Mouse (Mus musculus): ENCODE data around the gene Akap8l. TPM values are rescaled to one million over a fixed set of nuclear protein-coding genes. Genes with fewer than 3 reads are reported as not detected.

Gene Akap8l
- polyA plus RNA-seq, 1 experiment: 107 TPM

- Histone ChIP-seq H3K4me1 (ENCODE audit: control insufficient read depth, insufficient read depth, low read length) (no peaks in the 10 kb centered on the region), H3K27me3 (ENCODE audit: control insufficient read depth, insufficient read depth, low read length) (no peaks in the 10 kb centered on the region), H3K4me3 (ENCODE audit: control insufficient read depth, low read depth, low read length) (no peak overlapping the region), H3K27ac (ENCODE audit: control insufficient read depth, insufficient read depth, low read depth, low read length) (no peak overlapping the region), H3K36me3 (ENCODE audit: control insufficient read depth, insufficient read depth, low read length) (no peaks in the 10 kb centered on the region; the same call in none of the 2 replicates)
- no peak for TF ChIP-seq CTCF (IDR thresholded peaks at IDR 0.05; ENCODE audit: control insufficient read depth, insufficient read depth, insufficient replicate concordance, low read depth, low read length)
- TF ChIP-seq POLR2A (IDR thresholded peaks at IDR 0.05; ENCODE audit: control insufficient read depth, low read depth, low read length): no peak
Measured at GRCm38 (mm10) chr17:32334921-32335320, 15.5 kb downstream of the Akap8l start.

- no peak overlapping the region for H3K4me3 ChIP-seq (ENCODE audit: control insufficient read depth, low read depth, low read length)
- H3K36me3 ChIP-seq (ENCODE audit: control insufficient read depth, insufficient read depth, low read length): no peaks in the 10 kb centered on the region; the same call in none of the 2 replicates
- no peak overlapping the region for H3K27ac ChIP-seq (ENCODE audit: control insufficient read depth, insufficient read depth, low read depth, low read length)
- H3K4me1 ChIP-seq (ENCODE audit: control insufficient read depth, insufficient read depth, low read length): no peaks in the 10 kb centered on the region
- no peaks in the 10 kb centered on the region for H3K27me3 ChIP-seq (ENCODE audit: control insufficient read depth, insufficient read depth, low read length)
- TF ChIP-seq CTCF (IDR thresholded peaks at IDR 0.05; ENCODE audit: control insufficient read depth, insufficient read depth, insufficient replicate concordance, low read depth, low read length) (no peak), POLR2A (IDR thresholded peaks at IDR 0.05; ENCODE audit: control insufficient read depth, low read depth, low read length) (no peak)
Measured at GRCm38 (mm10) chr17:32333675-32334303, 16.6 kb downstream of the Akap8l start.

GRCm38 (mm10) chr17:32327501-32327900 is 22.9 kb downstream of the Akap8l start:
- Histone ChIP-seq H3K36me3 (ENCODE audit: control insufficient read depth, insufficient read depth, low read length) (no peaks in the 10 kb centered on the region; the same call in none of the 2 replicates), H3K4me3 (ENCODE audit: control insufficient read depth, low read depth, low read length) (no peak overlapping the region), H3K27me3 (ENCODE audit: control insufficient read depth, insufficient read depth, low read length) (no peaks in the 10 kb centered on the region), H3K27ac (ENCODE audit: control insufficient read depth, insufficient read depth, low read depth, low read length) (no peak overlapping the region), H3K4me1 (ENCODE audit: control insufficient read depth, insufficient read depth, low read length) (no peaks in the 10 kb centered on the region)
- TF ChIP-seq CTCF (IDR thresholded peaks at IDR 0.05; ENCODE audit: control insufficient read depth, insufficient read depth, insufficient replicate concordance, low read depth, low read length) (no peak), POLR2A (IDR thresholded peaks at IDR 0.05; ENCODE audit: control insufficient read depth, low read depth, low read length) (no peak)

GRCm38 (mm10) chr17:32322809-32323208 is 27.6 kb downstream of the Akap8l start:
- no peaks in the 10 kb centered on the region; the same call in 1 of the 2 replicates for H3K36me3 ChIP-seq (ENCODE audit: control insufficient read depth, insufficient read depth, low read length)
- H3K27me3 ChIP-seq (ENCODE audit: control insufficient read depth, insufficient read depth, low read length): no peaks in the 10 kb centered on the region
- H3K27ac ChIP-seq (ENCODE audit: control insufficient read depth, insufficient read depth, low read depth, low read length): no peak overlapping the region
- no peak for TF ChIP-seq POLR2A (IDR thresholded peaks at IDR 0.05; ENCODE audit: control insufficient read depth, low read depth, low read length)
- no peak for TF ChIP-seq CTCF (IDR thresholded peaks at IDR 0.05; ENCODE audit: control insufficient read depth, insufficient read depth, insufficient replicate concordance, low read depth, low read length)
- peaks cover 2% of the 10 kb centered on the region; the same call in 1 of the 2 replicates for H3K4me1 ChIP-seq (ENCODE audit: control insufficient read depth, insufficient read depth, low read length)
- no peak overlapping the region; the same call in 1 of the 2 replicates for H3K4me3 ChIP-seq (ENCODE audit: control insufficient read depth, low read depth, low read length)

- no peak for TF ChIP-seq POLR2A (IDR thresholded peaks at IDR 0.05; ENCODE audit: control insufficient read depth, low read depth, low read length)
- no peak for TF ChIP-seq CTCF (IDR thresholded peaks at IDR 0.05; ENCODE audit: control insufficient read depth, insufficient read depth, insufficient replicate concordance, low read depth, low read length)
- H3K36me3 ChIP-seq (ENCODE audit: control insufficient read depth, insufficient read depth, low read length): no peaks in the 10 kb centered on the region
- H3K4me1 ChIP-seq (ENCODE audit: control insufficient read depth, insufficient read depth, low read length): peaks cover 2% of the 10 kb centered on the region; the same call in 1 of the 2 replicates
- peak overlapping the region; percentile 94 for H3K4me3 ChIP-seq (ENCODE audit: control insufficient read depth, low read depth, low read length)
- H3K27ac ChIP-seq (ENCODE audit: control insufficient read depth, insufficient read depth, low read depth, low read length): peak overlapping the region; percentile 75
- no peaks in the 10 kb centered on the region for H3K27me3 ChIP-seq (ENCODE audit: control insufficient read depth, insufficient read depth, low read length)
Measured at GRCm38 (mm10) chr17:32321836-32322235, 28.6 kb downstream of the Akap8l start.

GRCm38 (mm10) chr17:32321390-32321734 is 29.0 kb downstream of the Akap8l start:
- Histone ChIP-seq H3K36me3 (ENCODE audit: control insufficient read depth, insufficient read depth, low read length) (no peaks in the 10 kb centered on the region), H3K27ac (ENCODE audit: control insufficient read depth, insufficient read depth, low read depth, low read length) (peak overlapping the region; percentile 75), H3K4me1 (ENCODE audit: control insufficient read depth, insufficient read depth, low read length) (peaks cover 2% of the 10 kb centered on the region; the same call in 1 of the 2 replicates), H3K4me3 (ENCODE audit: control insufficient read depth, low read depth, low read length) (peak overlapping the region; percentile 94), H3K27me3 (ENCODE audit: control insufficient read depth, insufficient read depth, low read length) (no peaks in the 10 kb centered on the region)
- TF ChIP-seq POLR2A (IDR thresholded peaks at IDR 0.05; ENCODE audit: control insufficient read depth, low read depth, low read length) (no peak), CTCF (IDR thresholded peaks at IDR 0.05; ENCODE audit: control insufficient read depth, insufficient read depth, insufficient replicate concordance, low read depth, low read length) (no peak; the same call in 1 of the 2 replicates)

- Histone ChIP-seq H3K4me1 (ENCODE audit: control insufficient read depth, insufficient read depth, low read length) (peaks cover 2% of the 10 kb centered on the region; the same call in 1 of the 2 replicates), H3K4me3 (ENCODE audit: control insufficient read depth, low read depth, low read length) (peak within 1 kb of the TSS; percentile 94), H3K27ac (ENCODE audit: control insufficient read depth, insufficient read depth, low read depth, low read length) (peak within 1 kb of the TSS; percentile 96), H3K27me3 (ENCODE audit: control insufficient read depth, insufficient read depth, low read length) (no peaks in the 10 kb centered on the region), H3K36me3 (ENCODE audit: control insufficient read depth, insufficient read depth, low read length) (no peaks in the 10 kb centered on the region; the same call in 1 of the 2 replicates)
- TF ChIP-seq POLR2A (IDR thresholded peaks at IDR 0.05; ENCODE audit: control insufficient read depth, low read depth, low read length) (peak; percentile 91), CTCF (IDR thresholded peaks at IDR 0.05; ENCODE audit: control insufficient read depth, insufficient read depth, insufficient replicate concordance, low read depth, low read length) (peak; percentile 5; the same call in 1 of the 2 replicates)
Measured at GRCm38 (mm10) chr17:32320597-32321389, 29.6 kb downstream of the Akap8l start, which contains the start of gene Akap8. Akap8 (minus strand) TSS chr17:32321238.

Data from testis, adult 2 months (tissue).